Mouse (Mus musculus) heart, postnatal 0 days (tissue): ENCODE measurements around the gene Scn4a. TPM values are rescaled to one million over a fixed set of nuclear protein-coding genes. Genes with fewer than 3 reads are reported as not detected.

Experiments used
- ATAC-seq: fragments of 200-750 bp; cut with Nextera tagmentation; 2 replicates; pipeline ENCODE4 v1.8.0; 2017; ENCODE audit warnings: low read depth, moderate number of reproducible peaks, moderate library complexity; ENCODE audit not compliant: insufficient read depth
- DNase-seq: peaks from one replicate; pipeline ENCODE4 v3.0.0-alpha.2; 2016; ENCODE audit warnings: low spot score
- H3K27ac ChIP-seq: fragments of 300-500 bp; sonication (generic); 2 replicates; pipeline ENCODE4 v1.5.1; 2014; ENCODE audit warnings: low read depth, mild to moderate bottlenecking
- H3K27me3 ChIP-seq: fragments of 300-500 bp; sonication (generic); 2 replicates; pipeline ENCODE4 v1.6.1; 2014; ENCODE audit warnings: low read length, mixed read lengths; ENCODE audit not compliant: control insufficient read depth, insufficient read depth
- H3K36me3 ChIP-seq: fragments of 300-500 bp; sonication (generic); replicated peaks from 2 replicates; pipeline ENCODE4 v1.6.1; 2014; ENCODE audit warnings: low read length, mixed read lengths; ENCODE audit not compliant: control insufficient read depth, insufficient read depth
- H3K4me1 ChIP-seq: fragments of 300-500 bp; sonication (generic); 2 replicates; pipeline ENCODE4 v1.6.1; 2014; ENCODE audit warnings: antibody characterized with exemption; ENCODE audit not compliant: control insufficient read depth, insufficient read depth
- H3K4me2 ChIP-seq: fragments of 300-500 bp; sonication (generic); 2 replicates; pipeline ENCODE4 v1.6.1; 2014; ENCODE audit warnings: low read depth, mild to moderate bottlenecking, low read length, moderate library complexity
- H3K4me3 ChIP-seq: fragments of 300-500 bp; sonication (generic); 2 replicates; pipeline ENCODE4 v1.5.1; 2014; ENCODE audit warnings: low read depth, low read length
- H3K9ac ChIP-seq: fragments of 300-500 bp; sonication (generic); replicated peaks from 2 replicates; pipeline ENCODE4 v1.6.1; 2014; ENCODE audit warnings: low read depth, low read length, mixed read lengths
- H3K9me3 ChIP-seq: fragments of 300-500 bp; sonication (generic); replicated peaks from 2 replicates; pipeline ENCODE4 v1.6.1; 2016; ENCODE audit warnings: low read length; ENCODE audit not compliant: control insufficient read depth
- CTCF ChIP-seq: IDR thresholded peaks from 2 replicates; pipeline ENCODE4 v1.5.1; 2016; ENCODE audit warnings: antibody characterized with exemption, control low read depth, low read depth
- EP300 ChIP-seq: IDR thresholded peaks from 2 replicates; pipeline ENCODE4 v1.6.1; 2016; ENCODE audit warnings: antibody characterized with exemption, low read depth
- WGBS: fragments of 180-500 bp; shearing (Covaris S2); extraction: QIAGEN DNeasy Blood & Tissue Kit; methylation state at CpG from one replicate; pipeline ENCODE4 v1.1.7; 2014; 5-methylcytosine and 5-hydroxymethylcytosine counted together
- polyA plus RNA-seq: library from polyadenylated mRNA; unstranded; fragments of >200 nt; fragmentation: Nextera tagmentation; extraction: Ambion mirVana; gene quantifications from 2 replicates; pipeline ENCODE4 v1.2.1, GENCODE M21; 2015
- total RNA-seq: library from RNA; depleted of rRNA; stranded (reverse); fragments of >200 nt; gene quantifications from 2 replicates; pipeline ENCODE4 v1.2.3, GENCODE M21; 2014; ENCODE audit warnings: low replicate concordance

The Scn4a gene
- total and polyA plus RNA-seq, 2 experiments from 2014 or later, result 0.51 to 0.76 TPM

- ATAC-seq (no peak), DNase-seq (no peak)
- no peaks in the 10 kb centered on the region for H3K27me3 ChIP-seq
- H3K36me3 ChIP-seq, result no peaks in the 10 kb centered on the region
- H3K9me3 ChIP-seq, result no peaks in the 10 kb centered on the region
- H3K9ac ChIP-seq, result no peak overlapping the region
- no peak overlapping the region for H3K27ac ChIP-seq
- H3K4me3 ChIP-seq, result no peak overlapping the region
- 77% methylated on average over 3 of the region's 3 CpGs for WGBS
- peaks cover 9% of the 10 kb centered on the region for H3K4me1 ChIP-seq
- no peak overlapping the region for H3K4me2 ChIP-seq
- TF ChIP-seq EP300 (no peak), CTCF (no peak)
Observed at GRCm38 (mm10) chr11:106386409-106386808, 33.3 kb upstream of the Scn4a start.

GRCm38 (mm10) chr11:106383051-106383790, 30.1 kb upstream of the Scn4a start:
- peak overlapping the region; percentile 94 for H3K27ac ChIP-seq

GRCm38 (mm10) chr11:106382424-106382823, 29.3 kb upstream of the Scn4a start:
- Histone ChIP-seq H3K4me1 (peaks cover 6% of the 10 kb centered on the region; the same call in 1 of the 2 replicates), H3K4me2 (peak overlapping the region; percentile 55), H3K27ac (peak overlapping the region; percentile 94), H3K4me3 (peak overlapping the region; percentile 35), H3K9ac (peak overlapping the region; percentile 44), H3K27me3 (no peaks in the 10 kb centered on the region), H3K36me3 (peaks cover 9% of the 10 kb centered on the region; the same call in 1 of the 2 replicates), H3K9me3 (no peaks in the 10 kb centered on the region)
- WGBS, result 35% methylated on average over 5 of the region's 5 CpGs
- ATAC-seq (peak; percentile 80), DNase-seq (peak; percentile 70)
- TF ChIP-seq CTCF (no peak), EP300 (peak; percentile 95)

More at GRCm38 (mm10) chr11:106383051-106383790, 30.1 kb upstream of the Scn4a start:
- no peaks in the 10 kb centered on the region for H3K9me3 ChIP-seq
- no peak overlapping the region for H3K4me3 ChIP-seq
- whole genome bisulfite sequencing, result 68% methylated on average over 6 of the region's 6 CpGs
- no peak overlapping the region for H3K4me2 ChIP-seq
- no peaks in the 10 kb centered on the region for H3K27me3 ChIP-seq
- TF ChIP-seq CTCF (no peak), EP300 (no peak)
- ATAC-seq, result 0 out of 2 replicates have a peak, but pooled peaks have one; percentile 18
- DNase-seq, result peak; percentile 25
- no peak overlapping the region for H3K9ac ChIP-seq
- peaks cover 9% of the 10 kb centered on the region for H3K4me1 ChIP-seq
- H3K36me3 ChIP-seq, result 0 out of 2 replicates have a peak, but pooled peaks cover 2% of the 10 kb centered on the region

DNA sequence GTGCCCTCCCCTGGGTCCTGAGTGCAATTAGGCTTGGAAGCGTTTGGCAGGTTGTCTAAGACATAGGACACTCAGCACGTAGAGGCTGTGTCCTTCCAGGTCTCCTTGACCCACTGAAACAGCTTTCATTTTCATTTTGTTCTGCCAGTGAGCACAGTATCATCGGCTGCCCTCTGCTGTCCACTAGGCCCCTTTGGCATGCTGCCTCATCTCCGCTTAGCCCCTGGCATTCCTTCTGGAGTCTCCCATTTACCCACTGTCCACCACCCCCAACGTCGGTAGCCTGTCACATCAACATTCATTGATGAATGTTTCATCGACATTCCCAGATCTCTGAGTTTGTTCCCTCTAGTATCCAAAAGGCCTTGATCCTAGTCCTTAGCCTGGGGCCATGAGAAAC, 28.8 kb upstream of the Scn4a start:
- peak; percentile 62 for ATAC-seq
- peak overlapping the region; percentile 94 for H3K27ac ChIP-seq
- peak overlapping the region; percentile 44 for H3K9ac ChIP-seq
- peaks cover 9% of the 10 kb centered on the region; the same call in 1 of the 2 replicates for H3K36me3 ChIP-seq
- DNase-seq, result peak; percentile 47
- peak overlapping the region; percentile 35 for H3K4me3 ChIP-seq
- no peak for TF ChIP-seq EP300
- peak; percentile 43; the same call in 1 of the 2 replicates for TF ChIP-seq CTCF
- peak overlapping the region; percentile 55 for H3K4me2 ChIP-seq
- WGBS, result 47% methylated on average over 7 of the region's 7 CpGs
- no peaks in the 10 kb centered on the region for H3K9me3 ChIP-seq
- H3K4me1 ChIP-seq, result peaks cover 10% of the 10 kb centered on the region; the same call in 1 of the 2 replicates
- no peaks in the 10 kb centered on the region for H3K27me3 ChIP-seq

DNA sequence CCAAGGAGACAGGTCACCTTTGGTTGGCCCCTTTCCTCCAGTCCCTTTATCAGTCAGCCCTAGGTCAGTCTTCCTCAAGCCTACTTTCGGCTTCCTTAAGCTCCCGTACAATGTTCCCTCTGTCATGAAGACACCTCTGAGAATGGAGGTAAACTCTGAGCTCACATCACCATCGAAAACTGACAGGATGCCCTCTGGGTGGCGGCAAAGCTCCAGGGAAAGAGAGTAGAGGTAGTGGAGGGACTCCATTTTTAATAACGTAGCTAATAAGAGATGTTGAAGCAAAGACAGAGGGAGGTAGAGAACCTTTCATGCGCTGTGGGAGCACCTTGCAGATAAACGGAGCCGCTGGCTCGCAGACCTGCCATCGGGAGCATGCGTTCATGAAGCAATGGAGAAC, 27.9 kb upstream of the Scn4a start:
- ATAC-seq (no peak), DNase-seq (no peak)
- Histone ChIP-seq H3K9me3 (no peaks in the 10 kb centered on the region), H3K4me2 (peak overlapping the region; percentile 55), H3K27me3 (no peaks in the 10 kb centered on the region), H3K4me3 (peak overlapping the region; percentile 35), H3K27ac (peak overlapping the region; percentile 94), H3K36me3 (peaks cover 9% of the 10 kb centered on the region; the same call in 1 of the 2 replicates), H3K4me1 (peaks cover 10% of the 10 kb centered on the region; the same call in 1 of the 2 replicates), H3K9ac (peak overlapping the region; percentile 12; the same call in 1 of the 2 replicates)
- WGBS, result 63% methylated on average over 11 of the region's 11 CpGs
- TF ChIP-seq EP300 (no peak), CTCF (peak; percentile 39)
